Mouse (Mus musculus) forebrain, embryonic 14.5 days (tissue): ENCODE measurements around the gene Frmd4a. TPM values are rescaled to one million over a fixed set of nuclear protein-coding genes. Genes with fewer than 3 reads are reported as not detected.
"Not testable (repeated sequence)": the region's sequence is repeated elsewhere in the genome, so short reads cannot be mapped to it uniquely, and the experiment has no call there.

Experiments used
- ATAC-seq: fragments of 200-750 bp; cut with Nextera tagmentation; 2 replicates; pipeline ENCODE4 v1.8.0; 2017; ENCODE audit warnings: mild to moderate bottlenecking, moderate library complexity
- DNase-seq: peaks from one replicate; pipeline ENCODE4 v3.0.0-alpha.2; 2015; ENCODE audit warnings: low spot score
- H3K27ac ChIP-seq: fragments of 300-500 bp; sonication (generic); 2 replicates; pipeline ENCODE4 v1.5.1; 2014; ENCODE audit warnings: low read depth, mild to moderate bottlenecking, control low read depth, low read length, moderate library complexity
- H3K27me3 ChIP-seq: fragments of 300-500 bp; sonication (generic); replicated peaks from 2 replicates; pipeline ENCODE4 v1.6.1; 2014; ENCODE audit warnings: low read length, control low read depth, mixed read lengths; ENCODE audit not compliant: control insufficient read depth, insufficient read depth
- H3K36me3 ChIP-seq: fragments of 300-500 bp; sonication (generic); 2 replicates; pipeline ENCODE4 v1.6.1; 2014; ENCODE audit warnings: low read length, control low read depth; ENCODE audit not compliant: control insufficient read depth, insufficient read depth
- H3K4me1 ChIP-seq: fragments of 300-500 bp; sonication (generic); 2 replicates; pipeline ENCODE4 v1.6.1; 2014; ENCODE audit warnings: antibody characterized with exemption, low read length, control low read depth; ENCODE audit not compliant: control insufficient read depth, insufficient read depth
- H3K4me2 ChIP-seq: fragments of 300-500 bp; sonication (generic); 2 replicates; pipeline ENCODE4 v1.6.1; 2014; ENCODE audit warnings: mild to moderate bottlenecking, control low read depth, low read length
- H3K4me3 ChIP-seq: fragments of 300-500 bp; sonication (generic); 2 replicates; pipeline ENCODE4 v1.5.1; 2014; ENCODE audit warnings: low read depth, low read length, control low read depth
- H3K9ac ChIP-seq: fragments of 300-500 bp; sonication (generic); 2 replicates; pipeline ENCODE4 v1.6.1; 2014; ENCODE audit warnings: mild to moderate bottlenecking, low read length, control low read depth, moderate library complexity
- H3K9me3 ChIP-seq: fragments of 300-500 bp; sonication (generic); replicated peaks from 2 replicates; pipeline ENCODE4 v1.6.1; 2016; ENCODE audit warnings: low read length, control low read depth, mixed read lengths; ENCODE audit not compliant: control insufficient read depth
- WGBS: fragments of 180-500 bp; shearing (Covaris S2); extraction: QIAGEN DNeasy Blood & Tissue Kit; methylation state at CpG from one replicate; pipeline ENCODE4 v1.1.7; 2014; 5-methylcytosine and 5-hydroxymethylcytosine counted together
- polyA plus RNA-seq: library from polyadenylated mRNA; unstranded; fragments of >200 nt; fragmentation: Nextera tagmentation; extraction: Ambion mirVana; gene quantifications from 2 replicates; pipeline ENCODE4 v1.2.1, GENCODE M21; 2014

The Frmd4a gene
- polyA plus RNA-seq, 1 experiment from 2014 or later: 36.9 TPM

- no peak for DNase-seq
- H3K4me2 ChIP-seq: no peak overlapping the region
- ATAC-seq: no peak
- no peaks in the 10 kb centered on the region for H3K4me1 ChIP-seq
- no peak overlapping the region for H3K4me3 ChIP-seq
- H3K9me3 ChIP-seq: no peaks in the 10 kb centered on the region
- H3K9ac ChIP-seq: no peak overlapping the region
- H3K27ac ChIP-seq: no peak overlapping the region
- H3K27me3 ChIP-seq: no peaks in the 10 kb centered on the region
- peaks cover 78% of the 10 kb centered on the region for H3K36me3 ChIP-seq
- WGBS: 91% methylated on average over 7 of the region's 7 CpGs
Measured at GRCm38 (mm10) chr2:4596992-4597391, 579.5 kb downstream of the Frmd4a start.

GRCm38 (mm10) chr2:4601034-4601890, 583.7 kb downstream of the Frmd4a start:
- 53% methylated on average over 15 of the region's 15 CpGs for WGBS
- Histone ChIP-seq H3K9me3 (no peaks in the 10 kb centered on the region), H3K27me3 (no peaks in the 10 kb centered on the region), H3K4me3 (no peak overlapping the region), H3K9ac (no peak overlapping the region), H3K4me2 (no peak overlapping the region), H3K4me1 (no peaks in the 10 kb centered on the region), H3K27ac (peak overlapping the region; percentile 55; the same call in 1 of the 2 replicates), H3K36me3 (peaks cover 86% of the 10 kb centered on the region)
- DNase-seq (peak; percentile 95), ATAC-seq (peak; percentile 73)

GRCm38 (mm10) chr2:4603361-4603945, 585.9 kb downstream of the Frmd4a start:
- 89% methylated on average over 33 of the region's 33 CpGs for WGBS
- Histone ChIP-seq H3K4me2 (no peak overlapping the region), H3K27ac (no peak overlapping the region), H3K9ac (no peak overlapping the region), H3K4me3 (no peak overlapping the region), H3K36me3 (peaks cover 87% of the 10 kb centered on the region), H3K4me1 (no peaks in the 10 kb centered on the region), H3K9me3 (no peaks in the 10 kb centered on the region), H3K27me3 (no peaks in the 10 kb centered on the region)
- DNase-seq: no peak
- ATAC-seq: no peak

GRCm38 (mm10) chr2:4606559-4606958, 589.0 kb downstream of the Frmd4a start:
- Histone ChIP-seq H3K4me2 (no peak overlapping the region), H3K27me3 (no peaks in the 10 kb centered on the region), H3K9ac (no peak overlapping the region), H3K36me3 (peaks cover 97% of the 10 kb centered on the region), H3K27ac (no peak overlapping the region), H3K9me3 (no peaks in the 10 kb centered on the region), H3K4me1 (no peaks in the 10 kb centered on the region), H3K4me3 (no peak overlapping the region)
- 88% methylated on average over 3 of the region's 3 CpGs for WGBS
- ATAC-seq: no peak
- no peak for DNase-seq

GRCm38 (mm10) chr2:4608253-4608652, 590.7 kb downstream of the Frmd4a start:
- no peaks in the 10 kb centered on the region for H3K9me3 ChIP-seq
- H3K4me3 ChIP-seq: no peak overlapping the region
- H3K9ac ChIP-seq: no peak overlapping the region
- ATAC-seq: no peak
- H3K4me1 ChIP-seq: no peaks in the 10 kb centered on the region
- no peaks in the 10 kb centered on the region for H3K27me3 ChIP-seq
- H3K27ac ChIP-seq: no peak overlapping the region
- peaks cover 98% of the 10 kb centered on the region for H3K36me3 ChIP-seq
- peak; percentile 17 for DNase-seq
- whole genome bisulfite sequencing: 59% methylated on average over 3 of the region's 3 CpGs
- H3K4me2 ChIP-seq: no peak overlapping the region

- Histone ChIP-seq H3K27ac (no peak overlapping the region), H3K27me3 (no peaks in the 10 kb centered on the region), H3K4me1 (no peaks in the 10 kb centered on the region), H3K36me3 (peaks cover 94% of the 10 kb centered on the region), H3K9me3 (no peaks in the 10 kb centered on the region), H3K4me3 (no peak overlapping the region), H3K9ac (no peak overlapping the region), H3K4me2 (no peak overlapping the region)
- ATAC-seq (no peak), DNase-seq (no peak)
- WGBS: 91% methylated on average over 10 of the region's 10 CpGs
Measured at GRCm38 (mm10) chr2:4609433-4609832, 591.9 kb downstream of the Frmd4a start.

GRCm38 (mm10) chr2:4611295-4611694, 593.8 kb downstream of the Frmd4a start:
- Histone ChIP-seq H3K4me2 (no peak overlapping the region), H3K27ac (no peak overlapping the region), H3K9me3 (no peaks in the 10 kb centered on the region), H3K4me1 (no peaks in the 10 kb centered on the region), H3K27me3 (no peaks in the 10 kb centered on the region), H3K9ac (no peak overlapping the region), H3K4me3 (no peak overlapping the region), H3K36me3 (peaks cover 79% of the 10 kb centered on the region)
- ATAC-seq (no peak), DNase-seq (no peak)
- WGBS: 88% methylated on average over 6 of the region's 6 CpGs

DNA sequence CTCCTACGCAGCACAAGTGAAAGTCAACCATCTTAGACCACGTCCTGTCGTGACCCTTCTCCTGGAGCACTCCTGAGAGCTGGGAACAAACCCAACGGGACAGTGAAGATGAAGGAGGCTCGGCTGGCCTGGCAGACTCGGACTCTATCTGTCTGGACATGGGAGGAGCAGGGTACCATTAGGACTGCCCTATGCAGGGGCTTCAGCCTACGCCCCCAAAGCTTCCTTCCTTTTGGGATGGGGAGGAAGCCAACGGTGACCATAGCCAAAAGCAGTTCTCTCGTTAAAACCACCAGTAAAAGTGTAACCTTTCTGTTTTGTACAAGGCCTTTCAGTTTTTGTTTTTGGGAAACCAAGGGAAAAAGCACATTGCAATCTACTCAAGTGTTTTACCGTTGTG, 594.2 kb downstream of the Frmd4a start:
- H3K36me3 ChIP-seq: peaks cover 74% of the 10 kb centered on the region
- WGBS: 87% methylated on average over 10 of the region's 10 CpGs

DNA sequence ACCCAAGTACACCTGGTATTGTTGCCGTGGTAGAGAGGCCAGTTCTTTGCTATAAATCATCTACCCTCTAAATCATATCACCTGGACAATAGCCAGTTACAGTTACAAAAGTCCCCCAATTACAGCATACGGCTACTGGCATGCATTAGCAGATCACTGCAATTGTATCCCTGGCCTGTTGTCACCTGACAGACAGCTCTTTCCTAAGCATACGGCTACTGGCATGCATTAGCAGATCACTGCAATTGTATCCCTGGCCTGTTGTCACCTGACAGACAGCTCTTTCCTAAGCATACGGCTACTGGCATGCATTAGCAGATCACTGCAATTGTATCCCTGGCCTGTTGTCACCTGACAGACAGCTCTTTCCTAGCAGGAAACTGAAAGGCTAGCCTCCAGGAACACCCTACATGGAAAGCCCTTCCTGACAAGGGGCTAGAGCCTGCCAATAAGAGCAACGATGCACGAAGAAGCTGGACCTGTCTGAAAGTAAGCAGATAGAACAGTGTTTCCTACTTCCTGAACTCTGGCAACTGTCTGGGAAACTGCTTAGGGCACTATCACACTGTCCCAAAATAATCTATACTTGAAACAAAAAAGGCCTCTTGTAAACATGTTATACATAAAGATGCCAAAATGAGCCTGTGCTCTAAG, 596.9 kb downstream of the Frmd4a start:
- peaks cover 47% of the 10 kb centered on the region for H3K36me3 ChIP-seq
- ATAC-seq: peak; percentile 80
- 46% methylated on average over 6 of the region's 6 CpGs for WGBS

More for the DNA sequence above, 594.2 kb downstream of the Frmd4a start:
- Histone ChIP-seq H3K27ac (no peak overlapping the region), H3K4me1 (no peaks in the 10 kb centered on the region), H3K9ac (no peak overlapping the region), H3K4me2 (no peak overlapping the region), H3K4me3 (no peak overlapping the region), H3K27me3 (no peaks in the 10 kb centered on the region), H3K9me3 (no peaks in the 10 kb centered on the region)
- DNase-seq: no peak
- ATAC-seq: no peak

More for the DNA sequence above, 596.9 kb downstream of the Frmd4a start:
- not testable (repeated sequence) for H3K27ac ChIP-seq, H3K4me2 ChIP-seq, H3K9me3 ChIP-seq, H3K27me3 ChIP-seq, H3K4me3 ChIP-seq, H3K9ac ChIP-seq, H3K4me1 ChIP-seq
- DNase-seq: peak; percentile 42
